26 mouse cellular contexts compared by ENCODE assay signal in genomic region chr11:86637697-86638096, GRCm38 (mm10).
"Had no signal": no experiment of that assay in that cellular context is flagged by ENCODE, and none has a peak within 500 bp of the region (broad histone marks: within the 10 kb centered on the region; RNA-seq: fewer than 3 reads in every experiment).

No protein-coding gene starts in this region.

- H3K27ac ChIP-seq: gastrocnemius, adult 2 months; heart, embryonic 10.5 days; hindbrain, embryonic 10.5 days; hindbrain, embryonic 12.5 days; hindbrain, embryonic 14.5 days; intestine, embryonic 15.5 days; layer of hippocampus, adult 2 months; left cerebral cortex, adult 2 months; limb, embryonic 10.5 days; limb, embryonic 12.5 days; liver, embryonic 14.5 days had no signal

- H3K4me1 ChIP-seq: heart, embryonic 10.5 days; heart, embryonic 12.5 days; hindbrain, embryonic 10.5 days; hindbrain, embryonic 12.5 days; intestine, embryonic 15.5 days; limb, embryonic 10.5 days; limb, embryonic 12.5 days had no signal

- H3K9ac ChIP-seq: heart, embryonic 12.5 days; hindbrain, embryonic 12.5 days; hindbrain, embryonic 14.5 days; intestine, embryonic 15.5 days; limb, embryonic 12.5 days; liver, embryonic 14.5 days had no signal

- H3K9me3 ChIP-seq: heart, embryonic 10.5 days; heart, embryonic 12.5 days; hindbrain, embryonic 10.5 days; hindbrain, embryonic 12.5 days; intestine, embryonic 15.5 days; limb, embryonic 10.5 days; limb, embryonic 12.5 days had no signal

- ATAC-seq: hindbrain, embryonic 16.5 days; inflammation-experienced regulatory T-cells, adult 6 months; intestine, embryonic 15.5 days; intestine, postnatal 0 days had no signal

- DNase-seq: gastrocnemius, adult 2 months; gastrocnemius, postnatal 10 days; gastrocnemius, postnatal 25 days; heart, adult 18-20 months; heart, postnatal 10 days; heart, postnatal 4 days; kidney, adult 18-20 months; kidney, adult 8-10 months; kidney, postnatal 10 days; kidney, postnatal 25 days; kidney, postnatal 4 days; liver had no signal

- H3K36me3 ChIP-seq: intestine, embryonic 15.5 days had no signal

- H3K4me3 ChIP-seq: gastrocnemius, adult 2 months; heart, embryonic 10.5 days; heart, embryonic 12.5 days; hindbrain, embryonic 10.5 days; hindbrain, embryonic 12.5 days; intestine, embryonic 15.5 days; layer of hippocampus, adult 2 months; left cerebral cortex, adult 2 months; limb, embryonic 10.5 days; limb, embryonic 12.5 days had no signal

- H3K4me2 ChIP-seq: heart, embryonic 12.5 days; hindbrain, embryonic 12.5 days; hindbrain, embryonic 14.5 days; intestine, embryonic 15.5 days; limb, embryonic 12.5 days had no signal

- H3K27me3 ChIP-seq: heart, embryonic 12.5 days; hindbrain, embryonic 12.5 days; intestine, embryonic 15.5 days; limb, embryonic 12.5 days had no signal
